Mouse (Mus musculus): ENCODE results near the gene Aco2. TPM values are rescaled to one million over a fixed set of nuclear protein-coding genes. Genes with fewer than 3 reads are reported as not detected.
A peak's percentile ranks its signal among the peaks of the same experiment; 100 is the strongest.

Aco2 gene
- 171 and 180 TPM in 2 replicates for polyA plus RNA-seq (2015; fragmentation: Nextera tagmentation; extraction: Ambion mirVana)

DNA sequence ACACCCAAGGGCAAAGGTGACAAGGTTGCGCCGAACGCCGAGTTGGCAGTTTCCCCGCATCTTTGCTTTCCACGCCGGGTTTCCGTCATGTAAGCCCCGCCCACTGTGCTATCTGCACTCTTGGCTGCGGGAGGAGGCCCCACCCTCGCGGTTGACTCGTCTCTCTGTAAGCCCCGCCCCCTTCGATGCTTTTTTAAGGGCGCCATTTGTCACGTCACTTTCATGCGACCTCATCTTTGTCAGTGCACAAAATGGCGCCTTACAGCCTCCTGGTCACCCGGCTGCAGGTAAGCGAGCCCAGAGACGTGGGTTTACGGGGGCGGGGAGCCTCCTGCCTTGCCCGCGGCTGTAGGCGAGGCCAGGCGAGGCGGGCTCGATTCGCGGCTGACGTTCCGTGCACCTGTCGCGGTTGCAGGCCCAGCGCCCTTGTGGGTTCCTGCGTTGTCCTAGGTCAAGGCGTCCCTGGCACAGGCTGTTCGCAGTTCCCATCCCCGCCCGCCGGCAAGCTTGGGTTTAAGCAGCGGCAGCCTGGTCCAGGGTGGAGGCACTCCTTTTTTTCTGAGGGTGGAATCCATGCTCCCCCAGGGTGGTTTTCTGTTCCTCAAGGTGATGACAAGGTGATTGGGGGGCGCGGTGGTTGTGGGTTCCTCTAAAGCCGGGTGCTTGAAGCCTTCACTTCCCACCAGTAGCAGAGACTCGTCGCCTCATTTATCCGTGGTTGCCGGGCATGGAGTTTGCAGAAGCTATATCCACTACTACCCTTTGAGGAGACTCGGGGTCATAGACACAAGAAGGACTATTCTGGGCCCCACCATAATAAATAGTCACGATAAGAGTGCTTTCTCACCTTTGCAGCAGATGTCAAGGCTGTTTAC lies at the start of gene Aco2:
TSS of gene Aco2 (plus strand) at position 48 of the 875 bp plus-strand sequence.
- H3K36me3 ChIP-seq (ENCODE audit: control insufficient read depth, insufficient read depth, low read length): peaks cover 25% of the 10 kb centered on the region
- peak; percentile 94 for ATAC-seq (ENCODE audit: low read depth)
- H3K9ac ChIP-seq (ENCODE audit: low read length): peak within 1 kb of the TSS; percentile 96
- H3K4me1 ChIP-seq (replicated peaks; ENCODE audit: control insufficient read depth, insufficient read depth, low read length): peaks cover 10% of the 10 kb centered on the region
- H3K4me3 ChIP-seq (ENCODE audit: low read length): peak within 1 kb of the TSS; percentile 100
- peak within 1 kb of the TSS; percentile 100 for H3K27ac ChIP-seq (ENCODE audit: low read length)
- H3K4me2 ChIP-seq (ENCODE audit: low read depth, low read length): peak within 1 kb of the TSS; percentile 89
- no peaks in the 10 kb centered on the region for H3K9me3 ChIP-seq (ENCODE audit: control insufficient read depth, low read length)
- no peaks in the 10 kb centered on the region for H3K27me3 ChIP-seq (ENCODE audit: control insufficient read depth, insufficient read depth, low read depth, low read length)
- WGBS: under 1% methylated on average over 53 of the region's 53 CpGs

- Histone ChIP-seq H3K4me3 (ENCODE audit: low read length) (no peak overlapping the region), H3K27ac (ENCODE audit: low read length) (no peak overlapping the region), H3K4me2 (ENCODE audit: low read depth, low read length) (no peak overlapping the region), H3K4me1 (replicated peaks; ENCODE audit: control insufficient read depth, insufficient read depth, low read length) (no peaks in the 10 kb centered on the region), H3K9ac (ENCODE audit: low read length) (no peak overlapping the region), H3K9me3 (ENCODE audit: control insufficient read depth, low read length) (no peaks in the 10 kb centered on the region), H3K36me3 (ENCODE audit: control insufficient read depth, insufficient read depth, low read length) (peaks cover 37% of the 10 kb centered on the region), H3K27me3 (ENCODE audit: control insufficient read depth, insufficient read depth, low read depth, low read length) (no peaks in the 10 kb centered on the region)
- WGBS: 75% methylated on average over 3 of the region's 3 CpGs
- ATAC-seq (ENCODE audit: low read depth): no peak
These were observed 49.5 kb upstream of the Aco2 start for GRCm38 (mm10) chr15:81822631-81823030.

DNA sequence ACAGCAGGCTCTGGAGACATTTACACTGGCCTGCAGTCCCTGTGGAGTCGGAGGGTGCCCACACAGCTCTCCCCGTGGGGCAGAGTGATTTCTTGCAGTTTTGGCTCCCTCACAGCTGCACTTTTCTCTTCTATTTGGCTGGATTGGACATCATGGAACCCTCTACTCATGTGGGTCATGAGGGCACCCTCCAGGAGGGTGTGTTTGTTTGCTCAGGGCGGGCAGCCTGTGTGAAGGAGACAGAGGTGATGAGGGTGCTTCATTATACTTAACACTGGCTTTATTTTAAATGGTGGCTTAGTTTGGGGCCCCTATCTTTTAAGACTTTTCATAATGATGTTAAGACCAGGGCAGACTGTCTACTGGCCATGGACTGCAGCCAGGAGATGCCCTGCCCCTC lies 47.3 kb upstream of the Aco2 start:
- peaks cover 30% of the 10 kb centered on the region for H3K36me3 ChIP-seq (ENCODE audit: control insufficient read depth, insufficient read depth, low read length)
- 50% methylated on average over 3 of the region's 3 CpGs for WGBS
- no peak overlapping the region for H3K4me2 ChIP-seq (ENCODE audit: low read depth, low read length)
- ATAC-seq (ENCODE audit: low read depth): no peak
- no peak overlapping the region for H3K9ac ChIP-seq (ENCODE audit: low read length)
- no peaks in the 10 kb centered on the region for H3K4me1 ChIP-seq (replicated peaks; ENCODE audit: control insufficient read depth, insufficient read depth, low read length)
- H3K9me3 ChIP-seq (ENCODE audit: control insufficient read depth, low read length): no peaks in the 10 kb centered on the region
- no peak overlapping the region for H3K27ac ChIP-seq (ENCODE audit: low read length)
- H3K27me3 ChIP-seq (ENCODE audit: control insufficient read depth, insufficient read depth, low read depth, low read length): no peaks in the 10 kb centered on the region
- H3K4me3 ChIP-seq (ENCODE audit: low read length): no peak overlapping the region

- Histone ChIP-seq H3K4me2 (ENCODE audit: low read depth, low read length) (no peak overlapping the region), H3K27me3 (ENCODE audit: control insufficient read depth, insufficient read depth, low read depth, low read length) (no peaks in the 10 kb centered on the region), H3K9ac (ENCODE audit: low read length) (no peak overlapping the region), H3K36me3 (ENCODE audit: control insufficient read depth, insufficient read depth, low read length) (peaks cover 15% of the 10 kb centered on the region), H3K4me3 (ENCODE audit: low read length) (no peak overlapping the region), H3K9me3 (ENCODE audit: control insufficient read depth, low read length) (no peaks in the 10 kb centered on the region), H3K27ac (ENCODE audit: low read length) (no peak overlapping the region), H3K4me1 (replicated peaks; ENCODE audit: control insufficient read depth, insufficient read depth, low read length) (peaks cover 5% of the 10 kb centered on the region)
- 83% methylated on average over 7 of the region's 7 CpGs for WGBS
- no peak for ATAC-seq (ENCODE audit: low read depth)
These were observed 43.5 kb upstream of the Aco2 start for GRCm38 (mm10) chr15:81828426-81829207.

DNA sequence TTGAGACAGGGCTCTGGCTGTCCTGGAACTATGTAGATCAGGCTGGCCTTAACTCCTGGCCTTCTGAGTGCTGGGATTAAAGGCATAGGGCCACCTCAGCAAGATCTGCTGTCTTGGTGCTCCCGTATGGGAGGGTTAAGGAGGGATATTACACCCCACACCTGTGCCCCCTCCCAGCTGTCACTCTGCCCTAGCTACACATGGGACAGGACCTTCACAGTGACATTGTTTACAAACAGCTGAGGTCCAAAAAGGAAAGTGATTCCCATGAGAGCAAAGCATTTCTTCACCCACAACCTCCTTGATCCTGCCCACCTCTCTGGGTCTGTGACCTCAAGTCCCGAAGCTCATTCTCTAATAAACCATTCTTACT lies 42.9 kb upstream of the Aco2 start:
- peaks cover 10% of the 10 kb centered on the region for H3K36me3 ChIP-seq (ENCODE audit: control insufficient read depth, insufficient read depth, low read length)

DNA sequence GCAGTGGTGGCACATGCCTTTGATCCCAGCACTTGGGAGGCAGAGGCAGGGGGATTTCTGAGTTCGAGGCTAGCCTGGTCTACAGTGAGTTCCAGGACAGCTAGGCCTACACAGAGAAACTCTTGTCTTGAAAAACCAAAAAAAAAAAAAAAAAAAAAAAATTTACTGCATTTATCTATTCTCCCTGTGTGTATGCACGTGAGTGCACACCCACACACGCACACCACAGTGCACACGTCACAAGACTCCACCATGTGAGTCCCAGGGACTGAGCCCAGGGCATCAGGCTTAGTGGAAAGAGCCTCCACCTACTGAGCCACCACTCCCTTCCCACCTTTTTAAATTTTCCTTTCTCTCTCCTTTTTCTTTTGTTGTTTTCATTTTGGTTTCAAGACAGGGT lies 41.6 kb upstream of the Aco2 start:
- no peak for ATAC-seq (ENCODE audit: low read depth)
- no peak overlapping the region for H3K4me3 ChIP-seq (ENCODE audit: low read length)
- peaks cover 8% of the 10 kb centered on the region for H3K4me1 ChIP-seq (replicated peaks; ENCODE audit: control insufficient read depth, insufficient read depth, low read length)
- no peak overlapping the region for H3K27ac ChIP-seq (ENCODE audit: low read length)
- WGBS: 85% methylated on average over 4 of the region's 4 CpGs
- H3K9me3 ChIP-seq (ENCODE audit: control insufficient read depth, low read length): no peaks in the 10 kb centered on the region
- no peak overlapping the region for H3K4me2 ChIP-seq (ENCODE audit: low read depth, low read length)
- H3K36me3 ChIP-seq (ENCODE audit: control insufficient read depth, insufficient read depth, low read length): peaks cover 6% of the 10 kb centered on the region; the same call in 1 of the 2 replicates
- H3K27me3 ChIP-seq (ENCODE audit: control insufficient read depth, insufficient read depth, low read depth, low read length): no peaks in the 10 kb centered on the region
- no peak overlapping the region for H3K9ac ChIP-seq (ENCODE audit: low read length)

More for the DNA sequence above, 42.9 kb upstream of the Aco2 start:
- ATAC-seq (ENCODE audit: low read depth): no peak
- 45% methylated on average over 2 of the region's 2 CpGs for WGBS
- no peaks in the 10 kb centered on the region for H3K9me3 ChIP-seq (ENCODE audit: control insufficient read depth, low read length)
- no peak overlapping the region for H3K27ac ChIP-seq (ENCODE audit: low read length)
- H3K4me2 ChIP-seq (ENCODE audit: low read depth, low read length): no peak overlapping the region
- no peak overlapping the region for H3K9ac ChIP-seq (ENCODE audit: low read length)
- H3K4me1 ChIP-seq (replicated peaks; ENCODE audit: control insufficient read depth, insufficient read depth, low read length): peaks cover 8% of the 10 kb centered on the region
- no peak overlapping the region for H3K4me3 ChIP-seq (ENCODE audit: low read length)
- no peaks in the 10 kb centered on the region for H3K27me3 ChIP-seq (ENCODE audit: control insufficient read depth, insufficient read depth, low read depth, low read length)

- Histone ChIP-seq H3K4me1 (replicated peaks; ENCODE audit: control insufficient read depth, insufficient read depth, low read length) (peaks cover 15% of the 10 kb centered on the region), H3K4me2 (ENCODE audit: low read depth, low read length) (peak overlapping the region; percentile 34), H3K27ac (ENCODE audit: low read length) (peak overlapping the region; percentile 42; the same call in 1 of the 2 replicates), H3K9ac (ENCODE audit: low read length) (peak overlapping the region; percentile 24), H3K36me3 (ENCODE audit: control insufficient read depth, insufficient read depth, low read length) (no peaks in the 10 kb centered on the region; the same call in 1 of the 2 replicates), H3K4me3 (ENCODE audit: low read length) (no peak overlapping the region), H3K27me3 (ENCODE audit: control insufficient read depth, insufficient read depth, low read depth, low read length) (no peaks in the 10 kb centered on the region), H3K9me3 (ENCODE audit: control insufficient read depth, low read length) (no peaks in the 10 kb centered on the region)
- WGBS: 12% methylated on average over 24 of the region's 24 CpGs
- peak; percentile 92 for ATAC-seq (ENCODE audit: low read depth)
These were observed 40.8 kb upstream of the Aco2 start for GRCm38 (mm10) chr15:81831136-81831825.

DNA sequence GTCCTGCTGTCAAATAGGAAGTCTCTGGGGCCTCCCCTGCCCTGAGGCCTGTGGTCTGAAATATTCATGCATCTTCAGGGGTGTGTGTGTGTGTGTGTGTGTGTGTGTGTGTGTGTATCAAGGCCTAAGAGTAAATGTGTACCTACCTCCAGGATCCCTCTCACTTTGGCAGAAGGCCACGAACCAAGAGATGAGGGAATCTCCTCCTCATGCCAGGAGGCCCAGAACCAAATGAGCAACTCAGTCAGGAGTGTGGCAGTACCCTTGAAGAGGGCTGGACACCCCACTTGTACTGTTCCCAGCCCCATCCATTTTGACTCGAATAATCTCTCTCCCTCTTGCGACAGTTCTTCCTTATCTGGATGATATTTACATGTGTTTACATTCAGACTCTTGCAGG lies 39.9 kb upstream of the Aco2 start:
- no peak for ATAC-seq (ENCODE audit: low read depth)
- Histone ChIP-seq H3K9ac (ENCODE audit: low read length) (no peak overlapping the region), H3K4me1 (replicated peaks; ENCODE audit: control insufficient read depth, insufficient read depth, low read length) (peaks cover 24% of the 10 kb centered on the region), H3K4me2 (ENCODE audit: low read depth, low read length) (no peak overlapping the region), H3K27ac (ENCODE audit: low read length) (no peak overlapping the region), H3K9me3 (ENCODE audit: control insufficient read depth, low read length) (no peaks in the 10 kb centered on the region), H3K27me3 (ENCODE audit: control insufficient read depth, insufficient read depth, low read depth, low read length) (no peaks in the 10 kb centered on the region), H3K36me3 (ENCODE audit: control insufficient read depth, insufficient read depth, low read length) (no peaks in the 10 kb centered on the region; the same call in 1 of the 2 replicates), H3K4me3 (ENCODE audit: low read length) (no peak overlapping the region)
- 46% methylated on average over 3 of the region's 3 CpGs for whole genome bisulfite sequencing

DNA sequence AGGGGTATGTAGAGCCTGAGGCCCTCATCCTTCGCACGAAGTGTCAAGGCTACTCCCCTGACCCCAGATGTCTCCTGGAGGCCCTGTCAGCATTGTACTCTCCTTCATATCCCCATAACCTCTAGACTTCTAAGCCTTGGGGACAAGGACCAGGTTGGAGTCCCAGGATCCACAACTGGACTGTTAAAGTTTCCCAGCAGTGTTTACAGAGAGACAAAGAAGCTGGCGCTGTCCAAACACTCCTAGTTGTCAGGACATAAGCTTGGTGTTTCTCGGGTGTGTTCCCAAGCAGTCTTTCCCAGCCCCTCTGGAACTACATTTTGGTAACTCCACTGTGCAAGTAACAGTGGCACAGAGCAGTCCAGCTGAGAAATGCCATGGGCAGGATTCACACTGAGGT lies 38.6 kb upstream of the Aco2 start:
- 61% methylated on average over 4 of the region's 4 CpGs for WGBS

More for the DNA sequence above, 38.6 kb upstream of the Aco2 start:
- H3K9ac ChIP-seq (ENCODE audit: low read length): no peak overlapping the region
- H3K36me3 ChIP-seq (ENCODE audit: control insufficient read depth, insufficient read depth, low read length): no peaks in the 10 kb centered on the region
- H3K4me2 ChIP-seq (ENCODE audit: low read depth, low read length): no peak overlapping the region
- ATAC-seq (ENCODE audit: low read depth): no peak
- H3K4me1 ChIP-seq (replicated peaks; ENCODE audit: control insufficient read depth, insufficient read depth, low read length): peaks cover 28% of the 10 kb centered on the region
- no peak overlapping the region for H3K4me3 ChIP-seq (ENCODE audit: low read length)
- no peak overlapping the region for H3K27ac ChIP-seq (ENCODE audit: low read length)
- H3K27me3 ChIP-seq (ENCODE audit: control insufficient read depth, insufficient read depth, low read depth, low read length): no peaks in the 10 kb centered on the region
- H3K9me3 ChIP-seq (ENCODE audit: control insufficient read depth, low read length): no peaks in the 10 kb centered on the region

Measured in lung, embryonic 16.5 days (tissue).